Mouse (Mus musculus) ES-E14 (cell line): ENCODE results near the gene Sirt4. TPM values are rescaled to one million over a fixed set of nuclear protein-coding genes. Genes with fewer than 3 reads are reported as not detected.
A peak's percentile ranks its signal among the peaks of the same experiment; 100 is the strongest.

Experiments used
- DNase-seq: peaks from one replicate; pipeline ENCODE4 v3.0.0-alpha.2; 2013; ENCODE audit warnings: low read depth, low spot score
- H3K27ac ChIP-seq: 2 replicates; pipeline ENCODE4 v1.5.1; 2012; ENCODE audit warnings: low read depth, mild to moderate bottlenecking, low read length, moderate library complexity, mixed read lengths; ENCODE audit not compliant: poor library complexity, insufficient read depth, severe bottlenecking
- H3K36me3 ChIP-seq: 2 replicates; pipeline ENCODE4 v1.6.1; 2012; ENCODE audit warnings: mild to moderate bottlenecking, low read length, moderate library complexity, mixed read lengths; ENCODE audit not compliant: control insufficient read depth, poor library complexity, insufficient read depth, severe bottlenecking
- H3K4me1 ChIP-seq, 2 experiments: fragments of 150-350 bp in 1 of 2; sonication (generic) in 1 of 2; 2 replicates each; pipeline ENCODE4 v1.6.1; 2012; ENCODE audit warnings: low read length in 2 of 2, mild to moderate bottlenecking in 1 of 2, mixed read lengths in 1 of 2; ENCODE audit not compliant: control insufficient read depth in 2 of 2, insufficient read depth in 2 of 2, poor library complexity in 1 of 2
- H3K4me3 ChIP-seq, 2 experiments: fragments of 150-350 bp in 1 of 2; sonication (generic) in 1 of 2; 2 replicates each; pipeline ENCODE4 v1.5.1; 2012; ENCODE audit warnings: low read length in 2 of 2, low read depth in 1 of 2, mild to moderate bottlenecking in 1 of 2, mixed read lengths in 1 of 2; ENCODE audit not compliant: insufficient read depth in 1 of 2, poor library complexity in 1 of 2, severe bottlenecking in 1 of 2
- H3K9ac ChIP-seq: 2 replicates; pipeline ENCODE4 v1.6.1; 2012; ENCODE audit warnings: low read depth, mild to moderate bottlenecking, low read length, mixed read lengths; ENCODE audit not compliant: poor library complexity, insufficient read depth, severe bottlenecking
- H3K9me3 ChIP-seq: fragments of 150-350 bp; sonication (generic); 2 replicates; pipeline ENCODE4 v1.6.1; 2012; ENCODE audit warnings: low read depth, mild to moderate bottlenecking, low read length; ENCODE audit not compliant: control insufficient read depth, insufficient read depth
- CHD2 ChIP-seq: IDR thresholded peaks from 2 replicates; pipeline ENCODE4 v1.6.1; 2014; ENCODE audit warnings: mild to moderate bottlenecking, low read depth, low read length, inconsistent platforms
- HCFC1 ChIP-seq: IDR thresholded peaks from 2 replicates; pipeline ENCODE4 v1.6.1; 2012; ENCODE audit warnings: low read length, inconsistent platforms, borderline replicate concordance; ENCODE audit not compliant: insufficient read depth
- MAFK ChIP-seq: IDR thresholded peaks from 2 replicates; pipeline ENCODE4 v1.6.1; 2014; ENCODE audit warnings: mild to moderate bottlenecking, low read depth, low read length, inconsistent platforms; ENCODE audit not compliant: insufficient read depth
- ZC3H11A ChIP-seq: IDR thresholded peaks from 2 replicates; pipeline ENCODE4 v1.6.1; 2012; ENCODE audit warnings: low read depth, mild to moderate bottlenecking, inconsistent platforms, low read length, borderline replicate concordance
- ZNF384 ChIP-seq: IDR thresholded peaks from 2 replicates; pipeline ENCODE4 v1.6.1; 2012; ENCODE audit warnings: low read depth, low read length, inconsistent platforms
- in situ Hi-C, 2 experiments: fragments of 600-800 bp; cut with MboI; formaldehyde crosslinking; loops; one replicate each; pipeline ENCODE4 v1.15.1; 2025; ENCODE audit warnings: low sequenced_read_pairs in 2 of 2, inconsistent platforms in 1 of 2; ENCODE audit not compliant: unreplicated experiment in 2 of 2
- total RNA-seq: library from RNA; depleted of rRNA; stranded (reverse); fragments of 300-350 nt; gene quantifications from 2 replicates; pipeline ENCODE4 v1.2.3, GENCODE M21; 2012

The Sirt4 gene
- total RNA-seq, 1 experiment, result 15.3 TPM

DNA sequence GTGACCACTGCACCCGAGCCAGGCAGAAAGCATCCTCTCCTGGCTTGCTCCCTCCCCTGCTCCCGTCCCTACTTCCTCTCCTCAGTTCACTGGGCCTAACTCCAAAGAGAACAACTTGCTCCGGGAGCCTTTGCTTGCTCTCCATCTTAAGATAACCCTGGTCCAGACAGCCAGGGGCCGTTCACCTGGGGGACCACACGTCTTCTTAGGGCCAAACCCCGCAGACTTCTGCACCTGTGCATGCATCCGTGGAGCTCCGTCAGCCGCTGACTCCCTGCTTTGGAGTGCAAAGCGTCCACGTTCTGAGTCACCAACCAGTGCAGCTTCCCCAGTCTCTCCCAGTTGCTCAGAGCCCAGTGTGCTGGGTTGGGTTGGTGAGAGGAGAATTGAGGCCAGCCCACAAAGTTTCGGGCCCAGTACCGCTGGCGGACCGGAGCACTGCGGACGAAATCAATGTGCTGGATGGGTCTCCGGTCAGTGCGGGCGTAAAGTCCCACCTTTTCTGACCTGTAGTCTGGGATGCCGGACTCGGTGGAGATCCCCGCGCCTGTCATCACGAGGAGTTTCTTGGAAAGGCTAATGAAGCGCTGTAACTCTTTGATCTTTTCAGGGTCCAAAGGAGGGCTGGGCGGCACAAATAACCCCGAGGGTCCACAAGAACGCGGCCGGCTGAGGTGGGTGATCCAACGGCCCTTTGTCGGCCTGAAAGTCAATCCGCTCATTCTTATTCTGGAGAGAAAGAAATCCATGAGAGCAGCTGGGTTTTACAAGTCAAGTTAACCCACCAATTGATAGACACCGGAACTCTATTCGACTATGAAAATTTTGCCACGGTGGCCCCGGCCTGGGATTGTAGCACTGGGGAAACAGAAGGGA lies 1.9 kb downstream of the Sirt4 start:
- no peak for TF ChIP-seq ZNF384
- no peak for TF ChIP-seq MAFK
- TF ChIP-seq HCFC1, result no peak
- no peak for DNase-seq
- Histone ChIP-seq H3K4me3 (peak overlapping the region; percentile 40 to 59), H3K9me3 (no peaks in the 10 kb centered on the region), H3K4me1 (peaks cover 0 to 6% of the 10 kb centered on the region in 2 experiments; a peak in 2 of 4 replicates), H3K9ac (peak overlapping the region; percentile 70), H3K27ac (peak overlapping the region; percentile 23; the same call in 1 of the 2 replicates), H3K36me3 (peaks cover 4% of the 10 kb centered on the region; the same call in 1 of the 2 replicates)
- in situ Hi-C loops, result no loop called here

DNA sequence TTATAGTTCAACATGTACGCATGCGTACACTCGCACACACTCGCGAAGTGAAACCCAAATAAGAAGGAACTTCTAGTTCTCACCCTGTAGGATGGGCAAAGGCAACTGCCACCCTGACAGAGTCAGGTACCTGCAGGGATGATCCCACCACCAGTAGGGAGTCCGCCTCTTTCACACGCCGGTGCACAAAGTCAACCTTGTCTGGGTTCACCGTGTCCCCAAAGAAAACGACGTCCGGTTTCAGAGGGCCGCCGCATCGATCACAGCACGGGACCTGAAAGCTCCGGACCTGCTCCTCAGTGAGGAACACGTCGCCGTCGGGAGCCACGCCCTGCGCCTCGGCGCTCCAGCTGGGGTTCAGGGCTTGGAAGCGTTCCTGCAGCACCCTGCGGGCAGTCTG lies 4.4 kb downstream of the Sirt4 start:
- H3K27ac ChIP-seq, result peak overlapping the region; percentile 79; the same call in 1 of the 2 replicates
- no peaks in the 10 kb centered on the region for H3K9me3 ChIP-seq
- H3K36me3 ChIP-seq, result peaks cover 6% of the 10 kb centered on the region
- peak overlapping the region; percentile 66 to 69 for H3K4me3 ChIP-seq
- TF ChIP-seq ZC3H11A (no peak), ZNF384 (no peak), CHD2 (no peak), HCFC1 (no peak)
- no peak for DNase-seq
- peaks cover 0 to 4% of the 10 kb centered on the region in 2 experiments for H3K4me1 ChIP-seq
- H3K9ac ChIP-seq, result peak overlapping the region; percentile 77
- in situ Hi-C loops, result no loop called here

DNA sequence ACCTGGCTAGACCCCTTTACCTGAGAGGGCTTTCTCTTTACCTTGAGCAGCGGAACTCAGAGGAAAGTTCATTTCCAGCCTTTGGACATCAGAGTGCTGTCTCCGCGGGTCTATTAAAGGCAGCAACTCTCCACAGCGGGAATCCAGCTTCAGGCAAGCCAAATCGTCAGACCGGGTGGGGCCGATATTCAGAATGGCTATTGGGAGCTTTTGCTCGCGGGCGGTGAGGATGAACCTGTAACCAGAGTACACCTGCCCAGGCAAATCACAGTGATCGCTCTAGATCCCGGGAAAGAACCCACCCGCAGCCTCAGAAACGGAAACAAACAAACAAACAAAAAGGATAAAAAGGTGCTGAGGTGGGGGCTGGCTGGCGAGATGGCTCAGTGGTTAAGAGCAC lies 5.0 kb downstream of the Sirt4 start:
- Histone ChIP-seq H3K36me3 (peaks cover 10% of the 10 kb centered on the region), H3K9me3 (no peaks in the 10 kb centered on the region), H3K9ac (peak overlapping the region; percentile 51; the same call in 1 of the 2 replicates), H3K4me1 (peaks cover 0 to 4% of the 10 kb centered on the region in 2 experiments), H3K27ac (peak overlapping the region; percentile 79), H3K4me3 (peak overlapping the region; percentile 66 to 69)
- in situ Hi-C loops, result no loop called here
- no peak for TF ChIP-seq CHD2
- no peak for TF ChIP-seq MAFK
- no peak for TF ChIP-seq HCFC1
- TF ChIP-seq ZNF384, result no peak
- no peak for TF ChIP-seq ZC3H11A
- no peak for DNase-seq

DNA sequence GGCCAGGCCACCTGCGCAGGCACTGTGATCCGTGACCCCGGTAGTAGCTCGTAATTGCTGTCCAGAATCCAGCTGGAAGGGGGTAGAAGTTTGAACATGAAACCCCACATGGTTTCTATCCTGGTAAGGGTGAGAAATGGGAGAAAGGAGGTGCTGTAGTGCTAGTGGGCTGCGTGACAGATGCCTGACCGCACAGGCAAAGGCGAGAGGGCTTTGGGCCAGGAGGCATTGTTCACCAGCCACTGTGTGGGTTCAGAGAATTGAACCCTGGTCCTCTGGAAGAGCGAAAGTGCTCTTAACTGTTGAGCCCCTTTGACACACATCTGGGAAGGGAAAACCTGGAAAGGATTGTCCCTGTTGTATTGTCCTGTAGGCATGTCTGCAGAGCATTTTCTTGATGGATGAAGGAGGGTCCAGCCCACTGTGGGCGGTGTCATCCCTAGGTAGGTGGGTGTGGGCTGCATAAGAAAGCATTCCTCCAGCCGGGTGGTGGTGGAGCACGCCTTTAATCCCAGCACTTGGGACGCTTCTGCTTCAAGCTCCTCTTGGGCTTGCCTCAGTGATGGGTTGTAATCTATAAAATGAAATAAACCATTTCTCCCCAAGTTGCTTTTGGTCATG lies 8.3 kb downstream of the Sirt4 start:
- Histone ChIP-seq H3K4me3 (peak overlapping the region; percentile 37 to 46), H3K27ac (peak overlapping the region; percentile 94), H3K4me1 (peaks cover 0 to 3% of the 10 kb centered on the region in 2 experiments; a peak in 3 of 4 replicates), H3K9ac (peak overlapping the region; percentile 38; the same call in 1 of the 2 replicates), H3K9me3 (no peaks in the 10 kb centered on the region), H3K36me3 (peaks cover 22% of the 10 kb centered on the region)
- TF ChIP-seq CHD2, result no peak
- TF ChIP-seq ZNF384, result no peak
- TF ChIP-seq MAFK, result no peak
- TF ChIP-seq ZC3H11A, result no peak
- no peak for TF ChIP-seq HCFC1
- in situ Hi-C loops, result no loop called here
- peak; percentile 92 for DNase-seq
